Mouse (Mus musculus): ENCODE measurements around the gene Trim37. TPM values are rescaled to one million over a fixed set of nuclear protein-coding genes. Genes with fewer than 3 reads are reported as not detected.
"Not testable (repeated sequence)": the region's sequence is repeated elsewhere in the genome, so short reads cannot be mapped to it uniquely, and the experiment has no call there.

Trim37 gene
- total RNA-seq, 2 experiments from 2014 or later = 13.7 to 17.3 TPM

GRCm38 (mm10) chr11:87222686-87223085 lies 95.8 kb downstream of the Trim37 start:
- no peak for DNase-seq (ENCODE audit: low spot score in 2 of 2)

DNA sequence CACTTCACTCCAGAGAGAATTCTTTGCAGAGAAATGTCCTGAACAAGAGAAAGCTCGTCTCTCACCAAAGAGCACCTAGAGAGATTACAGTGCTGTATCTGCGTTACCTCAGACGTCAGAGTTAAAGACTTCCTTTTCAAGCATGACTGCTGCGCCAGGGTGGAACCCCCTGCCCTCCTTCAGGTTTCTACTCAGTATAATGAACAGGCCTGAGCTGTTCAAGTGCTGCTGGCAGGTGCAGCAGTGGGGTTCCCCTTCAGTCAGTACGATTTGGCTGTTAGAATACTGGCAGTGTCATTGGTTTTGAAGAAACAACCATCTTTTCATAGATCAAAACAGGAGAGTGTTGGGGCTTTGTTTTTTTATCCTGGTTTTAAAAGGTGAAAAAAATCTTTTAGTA lies 100.2 kb downstream of the Trim37 start:
- no peak for DNase-seq (ENCODE audit: low spot score in 2 of 2)

DNA sequence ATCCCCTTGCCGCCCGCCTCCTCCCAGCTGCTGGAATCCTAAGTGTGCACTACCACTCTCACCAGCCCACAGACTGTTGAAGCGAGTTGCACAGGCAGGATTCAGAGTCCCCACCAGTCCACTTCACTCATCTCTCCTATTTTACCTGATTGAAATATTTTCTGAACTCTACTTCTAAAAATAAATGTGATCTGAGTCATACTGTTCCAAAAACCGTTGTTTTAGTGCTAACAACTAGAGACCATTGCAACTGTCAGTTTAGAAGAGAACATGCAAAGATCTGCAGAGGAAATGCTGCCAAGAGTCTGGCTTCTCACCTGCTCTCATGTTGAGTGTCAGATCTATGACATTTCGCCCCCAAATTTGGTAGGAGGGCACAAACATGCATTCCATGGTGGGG lies 106.5 kb downstream of the Trim37 start:
- DNase-seq (ENCODE audit: low spot score in 2 of 2) = no peak

DNA sequence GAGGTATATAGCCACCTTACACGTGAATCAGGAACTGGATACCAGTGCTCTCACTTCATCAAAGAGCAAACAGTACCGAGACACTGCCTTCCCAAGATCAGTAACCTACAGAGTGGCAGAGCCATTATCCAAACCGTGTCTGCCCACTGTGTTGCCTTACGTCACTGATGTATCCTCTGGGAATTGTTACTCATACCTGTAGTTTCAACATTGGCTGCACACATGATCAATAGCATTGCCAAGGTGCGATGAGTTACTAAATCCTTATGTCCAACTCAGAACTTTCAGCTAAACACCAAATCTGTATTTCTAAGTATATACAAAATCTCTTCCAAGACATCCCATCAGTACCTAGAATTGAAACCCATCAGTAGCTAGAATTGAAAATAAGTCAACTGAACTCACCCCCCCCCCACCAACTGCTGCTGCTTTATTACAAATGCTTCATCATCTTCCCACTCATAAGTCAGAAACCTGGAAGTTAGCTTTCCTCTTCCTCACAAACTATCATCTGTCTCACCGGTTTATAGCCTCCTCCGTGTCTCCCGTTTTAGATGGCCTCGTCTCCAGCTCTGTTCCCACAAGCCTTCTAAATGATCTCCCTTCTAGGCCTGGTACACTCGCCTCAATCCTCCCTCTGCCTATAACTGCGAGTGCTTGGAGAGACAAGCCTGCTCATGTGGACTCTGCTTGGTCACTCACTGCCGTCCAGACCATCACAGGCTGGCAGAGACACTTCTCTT lies 108.0 kb downstream of the Trim37 start:
- DNase-seq (ENCODE audit: low spot score in 2 of 2) = no peak

GRCm38 (mm10) chr11:87235486-87235872 lies 108.6 kb downstream of the Trim37 start:
- DNase-seq (ENCODE audit: low spot score in 2 of 2) = no peak

DNA sequence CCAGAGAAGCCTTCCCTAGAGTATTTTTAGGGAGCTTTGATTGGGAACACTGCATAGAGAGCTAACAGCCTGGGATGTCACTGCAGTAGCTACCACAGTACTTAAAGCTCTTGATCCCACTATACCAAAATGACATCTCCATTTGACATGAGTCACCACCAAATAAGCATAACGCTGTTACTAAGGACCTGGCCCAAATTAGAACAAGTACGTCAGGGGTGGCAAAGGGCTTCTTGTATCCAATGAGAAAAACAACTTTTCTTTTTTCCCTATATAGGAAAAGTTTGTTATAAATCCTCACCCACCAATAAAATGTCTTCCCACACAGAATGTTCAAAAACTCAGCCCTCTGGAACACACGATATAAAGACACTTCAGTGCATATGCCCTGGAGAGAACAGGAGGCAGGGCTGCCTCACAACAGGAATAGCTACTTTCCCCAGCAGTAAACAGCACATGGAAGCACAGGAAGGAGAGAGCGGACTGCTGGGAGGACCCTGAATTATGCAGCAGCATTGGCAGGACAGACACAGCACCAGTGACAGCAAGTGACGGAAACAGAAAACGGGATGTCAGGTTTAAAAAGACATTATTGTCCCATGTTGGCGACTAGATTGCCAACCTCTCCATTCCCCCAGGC lies 112.1 kb downstream of the Trim37 start:
- no peak for DNase-seq (ENCODE audit: low spot score in 2 of 2)

GRCm38 (mm10) chr11:87240141-87240832 lies 113.4 kb downstream of the Trim37 start:
- DNase-seq (ENCODE audit: low spot score in 2 of 2) = no peak

- no peak for DNase-seq (ENCODE audit: low spot score in 2 of 2)
Measured at GRCm38 (mm10) chr11:87240833-87241215, 113.9 kb downstream of the Trim37 start.

DNA sequence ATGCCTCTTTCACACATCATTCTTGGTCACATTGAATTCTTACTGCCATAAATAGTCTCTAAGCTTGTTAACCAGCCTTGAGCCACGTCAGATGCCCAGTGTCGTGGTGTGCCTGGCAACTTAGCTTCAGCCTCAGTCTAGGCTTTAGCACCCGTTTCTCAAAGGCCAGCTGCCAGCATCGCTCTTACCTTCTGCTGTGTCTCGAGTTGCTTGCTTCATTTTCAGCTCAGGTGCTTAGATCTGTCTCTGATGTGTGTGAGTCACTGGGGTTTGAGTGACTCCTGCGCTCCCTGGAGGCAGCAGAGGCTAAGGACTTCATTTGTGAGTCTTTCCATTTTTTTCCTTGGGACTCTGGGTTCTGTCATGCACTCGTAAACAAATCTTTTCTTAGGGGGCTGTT lies 114.4 kb downstream of the Trim37 start:
- no peak for DNase-seq (ENCODE audit: low spot score in 2 of 2)

DNA sequence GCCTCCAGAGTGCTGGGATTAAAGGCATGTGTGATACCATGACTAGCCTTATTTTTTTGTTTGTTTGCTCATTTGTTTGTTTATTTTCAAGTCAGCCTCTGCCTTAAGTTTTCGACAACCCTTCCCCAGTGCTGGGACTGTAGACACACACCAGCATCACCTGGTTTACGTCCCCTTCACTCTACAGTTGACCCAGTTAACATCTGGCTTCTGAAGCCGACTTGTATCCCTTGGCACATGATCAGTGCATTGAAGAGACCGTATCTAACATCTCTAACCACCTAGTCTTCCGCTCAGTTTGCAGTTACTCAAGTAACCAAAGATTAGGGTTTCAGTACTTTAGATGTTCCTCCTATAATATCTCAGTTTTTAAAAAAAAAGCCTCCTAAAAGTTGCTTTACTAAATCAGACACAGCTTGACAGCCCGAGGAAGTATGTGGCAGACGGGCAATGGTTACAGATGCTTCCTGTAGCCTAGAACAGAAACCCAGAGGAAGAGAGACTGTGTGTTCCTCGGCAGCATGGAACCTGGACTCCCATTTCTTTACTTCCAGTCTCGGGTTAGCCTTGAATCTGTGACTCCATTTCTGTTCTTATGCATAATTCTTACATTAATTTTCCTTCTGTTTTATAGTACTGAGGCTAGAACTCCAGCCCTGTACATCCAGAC lies 118.4 kb downstream of the Trim37 start:
- no peak for DNase-seq (ENCODE audit: low spot score in 2 of 2)

- no peak for DNase-seq (ENCODE audit: low spot score in 2 of 2)
Measured at GRCm38 (mm10) chr11:87246107-87246651, 119.3 kb downstream of the Trim37 start.

DNA sequence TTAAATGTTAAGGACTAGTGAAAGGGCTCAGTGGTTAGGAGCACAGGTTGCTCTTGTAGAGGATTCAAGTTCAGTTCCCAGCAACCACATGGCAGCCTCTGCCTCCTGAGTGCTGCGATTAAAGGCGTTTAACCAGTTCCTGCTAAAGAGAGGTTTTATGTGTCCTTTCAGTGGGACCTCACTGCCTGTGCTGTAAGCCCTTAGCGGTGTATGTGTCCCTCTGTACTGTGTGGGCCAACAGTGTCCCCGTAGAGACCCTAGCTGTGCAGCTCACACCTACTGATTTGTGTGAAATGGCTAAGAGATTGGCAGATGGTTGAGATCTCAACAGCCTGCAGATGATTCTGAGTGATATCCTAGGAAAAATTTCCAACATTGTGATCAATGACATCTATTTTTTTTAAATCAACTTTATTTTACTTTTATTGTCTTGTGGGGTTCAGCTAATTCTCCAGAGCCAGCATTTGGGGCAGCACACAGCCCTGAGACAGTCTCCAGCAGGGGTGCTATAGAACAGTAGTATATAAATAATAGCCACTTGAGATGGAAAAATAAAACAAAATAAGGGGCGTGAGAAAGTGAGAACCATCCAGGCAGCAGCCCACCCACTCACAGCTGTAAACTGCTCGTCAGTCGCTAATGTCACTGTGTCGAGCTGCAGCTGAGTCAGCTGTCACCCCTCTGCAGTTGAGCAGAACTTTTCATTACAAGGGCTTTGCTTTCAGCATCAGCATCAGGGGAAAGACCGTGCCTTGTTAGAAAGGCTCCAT lies 120.0 kb downstream of the Trim37 start:
- DNase-seq (ENCODE audit: low spot score in 2 of 2) = no peak

DNA sequence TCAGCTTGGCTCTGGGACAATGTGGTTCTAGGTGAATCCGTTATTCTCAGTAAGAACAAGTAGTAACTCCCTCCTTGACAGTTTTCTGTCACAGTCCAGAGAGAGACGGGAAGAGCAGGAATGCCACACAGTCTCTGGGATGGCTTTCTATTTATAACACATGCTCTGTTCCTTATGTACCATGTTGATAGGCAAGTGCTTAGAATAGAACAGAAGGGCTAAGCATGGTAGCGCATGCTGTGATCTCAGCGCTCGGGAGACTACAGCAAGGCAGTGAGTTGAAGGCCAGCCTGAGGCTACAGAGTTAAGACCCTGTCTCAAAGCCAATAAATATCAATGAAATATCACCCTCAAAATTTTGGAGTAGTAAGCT lies 120.6 kb downstream of the Trim37 start:
- DNase-seq (ENCODE audit: low spot score in 2 of 2) = no peak

DNA sequence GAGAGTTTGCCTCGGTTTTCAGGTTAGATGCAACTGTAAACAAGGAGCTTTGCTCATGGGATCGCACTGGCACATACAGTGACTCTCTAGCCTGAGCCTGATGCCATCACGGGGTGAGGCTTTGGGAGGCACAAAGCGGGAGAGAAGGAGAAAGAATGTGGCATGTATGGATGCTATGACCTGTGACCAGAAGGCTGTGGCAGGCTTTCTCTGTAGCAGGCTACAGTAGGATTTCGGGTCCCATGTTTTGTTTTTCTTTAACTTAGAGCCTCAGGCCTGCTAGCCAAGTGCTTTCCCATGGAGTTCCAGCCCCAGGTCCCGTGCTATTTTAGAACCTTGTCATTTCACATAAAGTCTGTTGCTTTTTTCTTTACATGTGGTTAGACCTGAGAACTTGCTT lies 123.3 kb downstream of the Trim37 start:
- no peak for DNase-seq (ENCODE audit: low spot score in 2 of 2)

DNA sequence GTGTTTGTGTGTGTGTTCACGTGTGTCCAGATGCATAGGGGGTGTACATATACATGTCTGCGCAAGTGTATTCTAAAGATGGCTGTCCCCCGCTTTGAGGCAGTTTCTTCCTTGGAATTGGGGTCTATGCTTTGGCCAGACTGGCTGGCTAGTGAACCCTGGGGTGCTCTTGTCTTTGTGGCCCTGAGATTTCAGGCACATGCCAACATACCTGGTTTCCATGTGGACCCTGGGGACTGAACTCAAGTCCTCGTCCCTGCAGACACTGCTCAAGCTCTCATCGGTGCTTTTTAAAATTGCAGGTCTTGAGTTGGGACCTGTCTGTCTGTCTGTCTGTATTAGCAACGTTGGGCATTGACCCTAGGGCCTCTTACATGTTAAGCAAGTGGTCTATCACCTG lies 126.4 kb downstream of the Trim37 start:
- no peak for DNase-seq (ENCODE audit: low spot score in 2 of 2)

- DNase-seq (ENCODE audit: low spot score in 2 of 2) = no peak
Measured at GRCm38 (mm10) chr11:87254149-87254548, 127.3 kb downstream of the Trim37 start.

DNA sequence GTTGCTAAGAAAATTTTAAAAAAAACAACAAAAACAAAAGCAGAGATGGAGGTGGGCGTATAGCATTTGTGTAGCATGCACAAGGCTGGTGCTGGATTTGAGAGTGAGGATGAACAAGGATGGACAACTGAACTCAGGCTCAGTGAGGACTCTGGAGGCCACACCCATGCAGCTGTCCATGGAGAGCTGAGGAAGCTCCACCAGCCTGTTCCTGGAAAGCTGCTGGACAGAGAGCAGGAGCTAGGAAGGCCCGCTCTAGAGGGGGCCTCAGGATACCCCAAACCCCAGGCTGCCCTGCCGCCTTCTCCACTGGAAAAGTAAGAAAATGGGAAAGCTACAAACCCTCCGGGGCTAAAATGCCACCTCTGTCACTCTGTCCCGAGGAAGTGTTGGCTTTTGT lies 130.4 kb downstream of the Trim37 start:
- no peak for DNase-seq (ENCODE audit: low spot score in 2 of 2)

- DNase-seq (ENCODE audit: low spot score in 2 of 2) = no peak
Measured at GRCm38 (mm10) chr11:87259792-87260191, 132.9 kb downstream of the Trim37 start.

GRCm38 (mm10) chr11:87261705-87262104 lies 134.8 kb downstream of the Trim37 start:
- DNase-seq (ENCODE audit: low spot score in 2 of 2) = not testable (repeated sequence)

- DNase-seq (ENCODE audit: low spot score in 2 of 2) = no peak
Measured at GRCm38 (mm10) chr11:87263946-87264345, 137.1 kb downstream of the Trim37 start.

- DNase-seq (ENCODE audit: low spot score in 2 of 2) = no peak
Measured at GRCm38 (mm10) chr11:87266246-87266645, 139.4 kb downstream of the Trim37 start.

Data from gastrocnemius, postnatal 4 days (tissue).